Mouse (Mus musculus) adrenal gland, adult 8-10 months (tissue): ENCODE measurements around the gene Slc6a17. TPM values are rescaled to one million over a fixed set of nuclear protein-coding genes. Genes with fewer than 3 reads are reported as not detected.

ENCODE experiments used
- DNase-seq: peaks from one replicate; pipeline ENCODE4 v3.0.0; 2022
- total RNA-seq, 4 experiments: library from RNA; stranded (reverse); gene quantifications; 2 replicates each; pipeline ENCODE4 v1.2.4; 2022

Gene Slc6a17
- total RNA-seq, 4 experiments from 2014 or later: 8.9 to 20.2 (median 13.4) TPM

- no peak for DNase-seq
These were observed 3.1 kb upstream of the Slc6a17 start for GRCm38 (mm10) chr3:107520931-107521330.

- DNase-seq: no peak
These were observed 815 bp downstream of the Slc6a17 start for GRCm38 (mm10) chr3:107516776-107517630.

GRCm38 (mm10) chr3:107515989-107516388, 1.8 kb downstream of the Slc6a17 start:
- DNase-seq: no peak

- DNase-seq: no peak
These were observed 6.4 kb downstream of the Slc6a17 start for GRCm38 (mm10) chr3:107511416-107511815.

GRCm38 (mm10) chr3:107508696-107509095, 9.1 kb downstream of the Slc6a17 start:
- no peak for DNase-seq

GRCm38 (mm10) chr3:107507966-107508365, 9.9 kb downstream of the Slc6a17 start:
- DNase-seq: no peak

- DNase-seq: no peak
These were observed 11.3 kb downstream of the Slc6a17 start for GRCm38 (mm10) chr3:107506531-107506930.

- no peak for DNase-seq
These were observed 12.1 kb downstream of the Slc6a17 start for GRCm38 (mm10) chr3:107505464-107506367.

- DNase-seq: no peak
These were observed 13.3 kb downstream of the Slc6a17 start for GRCm38 (mm10) chr3:107504542-107504941.

GRCm38 (mm10) chr3:107503716-107504115, 14.1 kb downstream of the Slc6a17 start:
- DNase-seq: no peak

- DNase-seq: peak; percentile 24
These were observed 16.1 kb downstream of the Slc6a17 start for GRCm38 (mm10) chr3:107501702-107502151.

- DNase-seq: no peak
These were observed 17.5 kb downstream of the Slc6a17 start for GRCm38 (mm10) chr3:107500301-107500700.

GRCm38 (mm10) chr3:107496086-107496850, 21.6 kb downstream of the Slc6a17 start:
- DNase-seq: no peak

GRCm38 (mm10) chr3:107495524-107495923, 22.3 kb downstream of the Slc6a17 start:
- no peak for DNase-seq

GRCm38 (mm10) chr3:107491459-107491858, 26.4 kb downstream of the Slc6a17 start:
- DNase-seq: no peak

- DNase-seq: no peak
These were observed 29.2 kb downstream of the Slc6a17 start for GRCm38 (mm10) chr3:107488637-107489036.

GRCm38 (mm10) chr3:107483290-107483689, 34.5 kb downstream of the Slc6a17 start:
- no peak for DNase-seq

- no peak for DNase-seq
These were observed 37.2 kb downstream of the Slc6a17 start for GRCm38 (mm10) chr3:107480660-107481059.

GRCm38 (mm10) chr3:107472198-107472597, 45.6 kb downstream of the Slc6a17 start:
- DNase-seq: no peak

- DNase-seq: no peak
These were observed 48.8 kb downstream of the Slc6a17 start for GRCm38 (mm10) chr3:107469059-107469458.

- DNase-seq: no peak
These were observed 49.7 kb downstream of the Slc6a17 start for GRCm38 (mm10) chr3:107468106-107468505.

- DNase-seq: no peak
These were observed 51.2 kb downstream of the Slc6a17 start for GRCm38 (mm10) chr3:107466577-107466976.
